In the genomic region with DNA sequence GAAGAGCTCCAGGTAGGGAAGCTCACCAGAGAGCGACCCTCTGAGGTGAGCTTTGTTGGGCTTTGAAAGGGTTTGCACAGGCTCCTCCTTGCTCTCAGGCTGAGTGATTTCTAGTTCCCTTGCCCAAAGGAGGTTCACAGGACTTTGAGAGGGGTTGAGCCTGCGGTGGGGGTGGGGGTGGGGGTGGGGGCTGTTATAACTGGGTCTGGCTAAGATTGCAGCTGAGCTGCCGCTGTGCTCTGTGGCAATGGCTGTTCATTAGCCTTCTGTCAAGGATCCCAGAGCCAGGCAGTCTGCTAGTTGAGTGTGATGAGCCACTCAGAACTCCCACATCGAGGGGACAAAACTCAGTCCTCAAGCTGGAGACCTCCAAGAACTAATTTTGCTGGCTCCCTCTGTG, we compare ENCODE assay signal across 22 mouse cellular contexts. TPM values are rescaled to one million over a fixed set of nuclear protein-coding genes. Genes with fewer than 3 reads are reported as not detected.
DNase-seq lines count a peak whose midpoint lies in the region; ATAC-seq and TF ChIP-seq lines count a peak whose summit lies in the region.
"Had no signal": no experiment of that assay in that cellular context is flagged by ENCODE, and none has a peak within 500 bp of the region (broad histone marks: within the 10 kb centered on the region; RNA-seq: fewer than 3 reads in every experiment).

No protein-coding gene starts in this region.

- no peaks in the 10 kb centered on the region for H3K9me3 ChIP-seq in lung, embryonic 14.5 days (ENCODE audit: low read depth, low read length)
- no peaks in the 10 kb centered on the region for H3K9me3 ChIP-seq in lung, embryonic 15.5 days
- H3K9me3 ChIP-seq in lung, embryonic 16.5 days (ENCODE audit: control insufficient read depth, low read length) = no peaks in the 10 kb centered on the region
- no peaks in the 10 kb centered on the region for H3K9me3 ChIP-seq in lung, postnatal 0 days (ENCODE audit: low read length)
- H3K9me3 ChIP-seq: G1E had no signal

- ATAC-seq in lung, embryonic 14.5 days (ENCODE audit: insufficient read depth) = peak; percentile 65; the same call in 1 of the 2 replicates
- ATAC-seq in lung, embryonic 15.5 days (ENCODE audit: borderline replicate concordance, extremely low read depth, low FRiP score, low TSS enrichment) = peak; percentile 66
- ATAC-seq in lung, embryonic 16.5 days (ENCODE audit: low read depth) = peak; percentile 71
- peak; percentile 53 for ATAC-seq in lung, postnatal 0 days
- ATAC-seq: activated CD4-positive, CD25-positive, alpha-beta regulatory T cell, adult 4 months; CD4-positive, CD25-positive, alpha-beta regulatory T cell, adult 4 months; Patski had no signal

- H3K4me3 ChIP-seq in lung, embryonic 14.5 days (ENCODE audit: low read depth, low read length) = no peak overlapping the region
- H3K4me3 ChIP-seq in lung, embryonic 15.5 days = no peak overlapping the region
- H3K4me3 ChIP-seq in lung, embryonic 16.5 days (ENCODE audit: low read length) = no peak overlapping the region
- no peak overlapping the region for H3K4me3 ChIP-seq in lung, postnatal 0 days (ENCODE audit: low read depth, low read length)

- 36% methylated on average over 4 of the region's 4 CpGs for WGBS in lung, embryonic 14.5 days
- WGBS in lung, embryonic 15.5 days = 35% methylated on average over 4 of the region's 4 CpGs
- 28% methylated on average over 4 of the region's 4 CpGs for WGBS in lung, embryonic 16.5 days
- WGBS in lung, postnatal 0 days = 34% methylated on average over 4 of the region's 4 CpGs

- H3K36me3 ChIP-seq in lung, embryonic 14.5 days (ENCODE audit: insufficient read depth) = no peaks in the 10 kb centered on the region
- H3K36me3 ChIP-seq in lung, embryonic 15.5 days = no peaks in the 10 kb centered on the region
- H3K36me3 ChIP-seq in lung, embryonic 16.5 days (ENCODE audit: control insufficient read depth, insufficient read depth, low read length) = no peaks in the 10 kb centered on the region
- no peaks in the 10 kb centered on the region for H3K36me3 ChIP-seq in lung, postnatal 0 days (ENCODE audit: insufficient read depth, low read length)
- H3K36me3 ChIP-seq: G1E had no signal

- H3K9ac ChIP-seq in lung, embryonic 14.5 days = no peak overlapping the region
- H3K9ac ChIP-seq in lung, embryonic 15.5 days = no peak overlapping the region
- H3K9ac ChIP-seq in lung, embryonic 16.5 days (ENCODE audit: low read length) = no peak overlapping the region
- H3K9ac ChIP-seq in lung, postnatal 0 days (replicated peaks; ENCODE audit: low read depth) = no peak overlapping the region

- TF ChIP-seq CTCF in lung, embryonic 14.5 days (IDR thresholded peaks at IDR 0.05; ENCODE audit: low read depth) = no peak
- no peak for TF ChIP-seq CTCF in lung, postnatal 0 days (IDR thresholded peaks at IDR 0.05)

- no peak for TF ChIP-seq EP300 in lung, postnatal 0 days (IDR thresholded peaks at IDR 0.05)

- H3K4me2 ChIP-seq in lung, embryonic 14.5 days = no peak overlapping the region
- H3K4me2 ChIP-seq in lung, embryonic 15.5 days = no peak overlapping the region; the same call in 1 of the 2 replicates
- H3K4me2 ChIP-seq in lung, embryonic 16.5 days (ENCODE audit: low read depth, low read length) = peak overlapping the region; percentile 9; the same call in 1 of the 2 replicates
- H3K4me2 ChIP-seq in lung, postnatal 0 days (replicated peaks; ENCODE audit: low read depth, low read length) = no peak overlapping the region

- H3K27ac ChIP-seq in lung, embryonic 14.5 days (ENCODE audit: low read depth) = peak overlapping the region; percentile 25; the same call in 1 of the 2 replicates
- peak overlapping the region; percentile 56 for H3K27ac ChIP-seq in lung, embryonic 15.5 days
- peak overlapping the region; percentile 20 for H3K27ac ChIP-seq in lung, embryonic 16.5 days (ENCODE audit: low read length)
- H3K27ac ChIP-seq in lung, postnatal 0 days (ENCODE audit: low read length) = no peak overlapping the region

- no peaks in the 10 kb centered on the region for H3K27me3 ChIP-seq in lung, embryonic 14.5 days (ENCODE audit: insufficient read depth, low read length)
- H3K27me3 ChIP-seq in lung, embryonic 15.5 days = no peaks in the 10 kb centered on the region
- H3K27me3 ChIP-seq in lung, embryonic 16.5 days (ENCODE audit: control insufficient read depth, insufficient read depth, low read depth, low read length) = no peaks in the 10 kb centered on the region
- no peaks in the 10 kb centered on the region for H3K27me3 ChIP-seq in lung, postnatal 0 days (replicated peaks; ENCODE audit: insufficient read depth, low read length)
- H3K27me3 ChIP-seq: CH12.LX had no signal

- 0 out of 2 replicates have a peak, but pooled peaks cover 14% of the 10 kb centered on the region for H3K4me1 ChIP-seq in lung, embryonic 14.5 days (ENCODE audit: insufficient read depth)
- peaks cover 30% of the 10 kb centered on the region for H3K4me1 ChIP-seq in lung, embryonic 15.5 days
- H3K4me1 ChIP-seq in lung, embryonic 16.5 days (replicated peaks; ENCODE audit: control insufficient read depth, insufficient read depth, low read length) = peaks cover 17% of the 10 kb centered on the region
- peaks cover 5% of the 10 kb centered on the region; the same call in 1 of the 2 replicates for H3K4me1 ChIP-seq in lung, postnatal 0 days (ENCODE audit: insufficient read depth, low read depth, low read length)

- DNase-seq in lung, embryonic 14.5 days = peak; percentile 26
- DNase-seq in lung, postnatal 14 days = no peak
- DNase-seq in lung, postnatal 10 days = no peak
- no peak for DNase-seq in lung, postnatal 25 days (ENCODE audit: low spot score)
- DNase-seq in lung, postnatal 0 days (ENCODE audit: low spot score) = no peak
- DNase-seq in lung, adult 18-20 months = no peak
- DNase-seq: adrenal gland, adult 2 months; adrenal gland, adult 8-10 months; adrenal gland, postnatal 10 days; adrenal gland, postnatal 14 days; adrenal gland, postnatal 25 days; adrenal gland, postnatal 36 days; B cell, adult 2 months; cerebellum, adult 11 months; cerebellum, adult 11-12 months had no signal

RNA-seq across cellular contexts. Expression of a gene that starts 59.5 kb away (rescaled TPM):
- 53.1 and 58.3 TPM in 2 replicates for polyA plus RNA-seq in lung, embryonic 14.5 days (2014; fragmentation: Nextera tagmentation; extraction: Ambion mirVana)
- polyA plus RNA-seq in lung, embryonic 15.5 days (2015; fragmentation: Nextera tagmentation; extraction: Ambion mirVana) = 59.5 and 60.5 TPM in 2 replicates
- 67.8 and 68.3 TPM in 2 replicates for polyA plus RNA-seq in lung, embryonic 16.5 days (2015; fragmentation: Nextera tagmentation; extraction: Ambion mirVana)
- 46.8 and 48.8 TPM in 2 replicates for polyA plus RNA-seq in lung, postnatal 0 days (2015; fragmentation: Nextera tagmentation; extraction: Ambion mirVana)
- polyA plus RNA-seq: CD4-positive, CD25-positive, alpha-beta regulatory T cell, adult 4 months; G1E had no signal
